Mouse (Mus musculus) spleen, embryonic (tissue): Measurements from ENCODE around the gene Tcp1.
"Not testable (repeated sequence)": the region's sequence is repeated elsewhere in the genome, so short reads cannot be mapped to it uniquely, and the experiment has no call there.

ENCODE experiments used
- CTCF ChIA-PET: fragments of 350-600 bp; sonication (Branson Sonifier 250); formaldehyde crosslinking; loops from one replicate; lab custom pipeline; 2022; lab: Charles Lee

Gene Tcp1

DNA sequence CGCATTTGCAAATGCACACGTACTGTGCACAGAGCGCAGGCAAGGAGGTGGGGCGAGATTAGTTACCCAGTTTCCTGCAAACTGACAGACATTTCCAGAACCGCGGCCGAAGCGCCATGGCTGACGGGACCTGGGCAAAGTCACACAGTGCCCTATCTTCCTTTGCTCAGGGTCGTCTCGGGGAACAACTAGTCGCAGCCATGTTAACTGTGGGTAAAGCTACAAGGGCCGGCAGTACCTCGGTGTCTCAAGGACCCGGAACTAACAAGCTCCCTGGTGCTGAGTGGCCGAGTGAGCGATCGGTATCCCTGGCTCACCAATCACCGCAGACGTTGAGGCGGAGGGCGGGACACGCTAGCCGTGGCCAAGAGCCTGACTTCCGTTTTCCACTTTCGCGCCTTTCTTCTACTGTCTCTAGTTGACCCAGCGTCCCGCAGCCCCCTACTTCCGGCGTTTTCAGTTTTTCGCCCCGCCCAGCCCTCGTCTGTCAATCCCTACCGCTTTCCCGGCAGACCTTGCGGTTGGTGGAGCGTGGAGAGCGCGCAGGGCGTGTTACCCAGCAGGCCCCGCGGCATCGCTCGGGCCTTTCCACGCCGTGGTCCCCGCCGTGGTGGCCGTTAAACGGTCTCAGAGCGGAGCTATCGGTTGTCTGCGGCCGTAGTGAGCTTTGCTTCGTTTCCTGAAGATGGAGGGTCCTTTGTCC, 531 bp downstream of the Tcp1 start, which contains the start of gene Mrpl18:
Gene Mrpl18 (minus strand): TSS at position 465 of the 703 bp plus-strand sequence.
- CTCF ChIA-PET = interaction anchor here (1.4 kb wide), 1 partner anchor 9 kb away, joined by 3 read pairs; no protein-coding TSS in a partner anchor

DNA sequence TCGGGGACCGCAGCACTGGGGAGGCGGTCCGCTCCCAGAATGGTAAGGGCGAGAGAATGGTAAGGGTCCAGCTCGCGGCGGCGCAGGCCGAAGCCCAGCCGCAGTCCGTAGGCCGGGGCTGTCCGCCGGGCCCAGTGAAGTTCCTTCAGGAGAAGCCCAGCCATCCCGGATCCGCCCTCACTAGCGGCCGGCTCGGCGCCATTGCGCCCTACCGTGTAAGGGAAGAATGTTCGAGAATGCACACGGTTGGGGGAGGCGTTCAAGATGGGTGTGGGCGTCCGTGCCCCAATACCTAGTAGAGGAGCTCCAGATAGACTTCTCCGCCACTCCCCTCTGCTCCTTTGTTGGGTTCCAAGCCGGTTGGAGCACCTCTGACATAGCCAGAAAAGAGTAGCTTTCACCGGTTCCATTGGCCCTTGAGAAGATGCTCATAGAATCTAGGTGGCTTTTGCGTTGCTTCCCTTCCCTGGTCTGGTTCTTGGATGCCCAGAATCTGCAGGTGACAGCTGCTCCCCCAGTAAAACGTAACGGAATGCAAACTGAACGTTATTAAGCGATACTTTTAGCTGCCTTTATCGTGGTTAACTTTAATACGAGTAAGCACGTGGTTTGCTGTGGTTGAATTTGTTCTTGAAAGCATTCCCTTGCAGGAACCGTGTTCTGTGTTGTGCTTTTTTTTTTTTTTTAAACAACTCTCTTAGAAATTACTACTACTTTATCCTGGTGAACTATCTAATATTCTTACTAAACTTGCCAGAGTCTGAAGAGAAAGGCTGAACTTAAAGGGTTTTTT, 1.3 kb downstream of the Tcp1 start:
- CTCF ChIA-PET = interaction anchor here (1.4 kb wide), 1 partner anchor 9 kb away, joined by 3 read pairs; no protein-coding TSS in a partner anchor

GRCm38 (mm10) chr17:12921073-12921472, 5.6 kb downstream of the Tcp1 start:
- CTCF ChIA-PET = interaction anchor here (0.7 kb wide), 1 partner anchor 67 kb away, joined by 3 read pairs; no protein-coding TSS in a partner anchor

DNA sequence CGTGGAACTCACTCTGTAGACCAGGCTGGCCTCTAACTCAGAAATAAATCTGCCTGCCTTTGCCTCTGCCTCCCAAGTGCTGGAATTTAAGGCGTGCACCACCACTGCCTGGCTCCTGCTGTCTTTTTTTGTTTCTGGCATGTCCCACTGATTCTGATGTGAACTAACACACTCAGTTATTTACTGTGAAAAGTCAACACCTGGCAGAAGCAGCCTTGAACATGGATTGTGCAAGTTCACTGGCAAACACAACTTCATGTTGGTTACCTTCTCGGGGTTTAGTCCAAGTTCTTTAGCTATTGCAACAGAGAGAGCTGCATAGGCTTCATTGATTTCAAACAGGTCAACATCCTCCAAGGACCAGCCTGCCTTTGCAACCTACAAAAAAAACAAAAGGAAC, 9.5 kb downstream of the Tcp1 start:
- CTCF ChIA-PET = interaction anchor here (0.9 kb wide), 1 partner anchor 9 kb away, joined by 3 read pairs; the partner anchor contains the start of genes Mrpl18 and Tcp1

DNA sequence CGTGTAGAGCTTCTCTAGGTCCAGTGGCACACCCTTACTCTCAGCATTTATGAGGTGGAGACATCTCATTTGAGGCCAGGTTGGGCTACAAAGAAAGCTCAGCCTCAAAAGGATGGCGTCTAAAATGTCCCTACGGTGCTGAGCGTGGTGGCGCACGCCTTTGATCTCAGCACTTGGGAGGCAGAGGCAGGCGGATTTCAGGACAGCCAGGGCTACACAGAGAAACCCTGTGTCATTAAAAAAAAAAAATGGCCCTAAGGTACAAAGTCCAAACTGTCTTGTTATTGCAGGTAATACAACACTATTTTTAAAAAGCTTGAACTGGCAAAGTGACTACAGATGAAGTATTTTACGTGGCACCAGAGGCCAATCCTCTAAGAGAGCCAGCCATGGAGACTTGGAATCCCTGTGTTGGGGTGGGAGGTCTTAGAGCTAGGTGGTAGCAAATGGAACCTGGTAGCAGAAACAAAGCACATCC, 10.2 kb downstream of the Tcp1 start:
- CTCF ChIA-PET = interaction anchor here (0.6 to 0.9 kb wide), 2 partner anchors 10 to 91 kb away, joined by 3 read pairs; partner anchors contain the start of genes Mrpl18 and Tcp1

DNA sequence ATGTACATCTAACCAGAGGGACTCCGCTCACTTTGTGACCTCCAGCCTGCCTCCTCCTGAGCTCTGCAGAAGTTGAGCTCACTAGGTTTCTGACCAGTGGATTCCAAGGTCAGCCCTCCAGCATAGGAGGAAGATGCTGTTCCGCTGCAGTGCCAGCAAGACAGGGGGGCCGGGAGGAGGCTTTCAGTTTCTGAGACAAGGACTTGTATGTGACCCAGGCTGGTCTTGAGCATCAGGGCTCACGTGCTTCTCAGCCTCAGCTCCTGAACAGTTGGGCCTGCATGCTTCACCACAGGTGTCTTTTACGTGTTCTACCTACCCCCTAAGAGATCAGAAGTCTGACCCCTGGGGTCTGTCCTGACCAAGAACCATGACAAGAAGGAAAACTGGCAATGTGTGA, 16.1 kb downstream of the Tcp1 start:
- CTCF ChIA-PET = not testable (repeated sequence)

DNA sequence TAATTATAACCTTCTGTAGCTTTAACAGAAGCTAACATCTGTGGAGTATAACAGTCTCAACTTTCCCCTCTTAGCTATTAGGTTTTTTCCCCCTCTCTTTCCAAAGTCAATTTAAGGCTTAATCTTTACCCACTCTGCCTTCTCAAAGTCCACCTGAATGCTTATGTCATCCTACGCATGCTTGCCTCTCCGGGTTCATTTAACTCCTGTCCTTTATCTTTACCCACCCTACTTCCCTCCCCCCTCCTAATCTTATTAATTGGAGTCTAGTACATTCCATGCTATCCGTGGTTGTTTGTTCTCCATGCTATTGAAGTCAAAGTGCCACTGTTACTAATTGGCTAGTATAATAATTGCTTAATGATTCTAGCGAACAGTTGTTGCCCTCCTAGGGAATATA, 20.2 kb downstream of the Tcp1 start:
- CTCF ChIA-PET = no interaction called here

DNA sequence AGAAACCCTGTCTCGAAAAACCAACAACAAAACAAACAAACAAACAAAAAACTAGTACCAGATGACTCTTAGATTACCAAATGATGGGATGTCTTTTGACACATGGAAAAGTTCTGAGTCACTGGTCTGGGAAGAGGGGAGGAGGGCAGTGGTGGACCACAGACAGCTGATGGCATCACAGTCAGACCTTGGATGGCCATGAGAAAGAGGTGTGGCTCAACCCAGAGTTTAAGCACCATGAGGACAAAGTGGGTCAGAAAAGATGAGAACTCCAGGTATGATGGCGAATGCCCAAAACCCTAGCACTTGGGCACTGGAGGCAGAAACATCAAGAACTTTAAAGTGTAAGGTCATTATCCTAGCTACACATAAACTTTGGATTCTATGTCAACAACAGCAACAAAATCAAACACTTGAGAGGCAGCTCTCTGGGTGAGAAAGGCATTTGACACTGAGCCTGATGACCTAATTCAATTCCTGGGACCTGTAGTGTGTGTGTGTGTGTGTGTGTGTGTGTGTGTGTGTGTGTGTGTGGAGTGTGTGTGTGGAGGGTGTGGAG, 22.0 kb downstream of the Tcp1 start:
- CTCF ChIA-PET = no interaction called here

- CTCF ChIA-PET = no interaction called here
These were observed 22.6 kb downstream of the Tcp1 start for GRCm38 (mm10) chr17:12938077-12938476.

- CTCF ChIA-PET = not testable (repeated sequence)
These were observed 24.1 kb downstream of the Tcp1 start for GRCm38 (mm10) chr17:12939377-12940148.

DNA sequence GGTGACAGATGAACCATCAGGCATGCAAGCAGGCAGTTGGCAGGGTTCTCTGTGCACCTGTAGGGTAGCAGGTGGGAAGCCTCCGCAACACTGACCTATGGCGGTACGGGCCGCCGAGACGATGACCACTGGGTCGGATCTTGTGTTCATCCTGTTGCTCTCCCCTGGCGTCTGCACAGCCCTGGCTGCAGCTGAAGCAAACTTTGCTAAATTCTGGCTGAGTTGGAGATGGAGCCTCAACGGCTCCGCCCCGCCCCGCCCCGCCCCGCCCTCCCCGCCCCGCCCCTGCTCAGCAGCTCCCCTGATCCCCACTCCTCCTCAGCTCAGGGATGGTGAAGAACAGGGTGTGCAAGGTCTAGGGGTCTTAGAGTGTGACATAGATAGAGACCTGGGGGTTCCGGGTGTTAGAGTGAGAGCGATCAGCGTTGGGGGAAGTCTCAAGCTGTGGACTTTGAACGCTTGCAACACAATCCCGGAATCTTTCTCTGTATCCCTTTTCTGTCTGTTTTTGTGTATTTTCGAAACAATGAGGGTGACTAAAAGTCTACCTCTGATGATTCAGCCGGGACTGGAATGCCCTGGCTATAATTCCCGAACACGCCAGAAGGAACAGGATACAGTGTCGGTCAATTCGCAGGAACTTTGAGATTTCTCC, 24.8 kb downstream of the Tcp1 start, which contains the start of gene Acat3:
Gene Acat3 (minus strand): TSS at position 450 of the 655 bp plus-strand sequence.
- CTCF ChIA-PET = no interaction called here

GRCm38 (mm10) chr17:12941543-12942260, 26.2 kb downstream of the Tcp1 start:
- CTCF ChIA-PET = no interaction called here

DNA sequence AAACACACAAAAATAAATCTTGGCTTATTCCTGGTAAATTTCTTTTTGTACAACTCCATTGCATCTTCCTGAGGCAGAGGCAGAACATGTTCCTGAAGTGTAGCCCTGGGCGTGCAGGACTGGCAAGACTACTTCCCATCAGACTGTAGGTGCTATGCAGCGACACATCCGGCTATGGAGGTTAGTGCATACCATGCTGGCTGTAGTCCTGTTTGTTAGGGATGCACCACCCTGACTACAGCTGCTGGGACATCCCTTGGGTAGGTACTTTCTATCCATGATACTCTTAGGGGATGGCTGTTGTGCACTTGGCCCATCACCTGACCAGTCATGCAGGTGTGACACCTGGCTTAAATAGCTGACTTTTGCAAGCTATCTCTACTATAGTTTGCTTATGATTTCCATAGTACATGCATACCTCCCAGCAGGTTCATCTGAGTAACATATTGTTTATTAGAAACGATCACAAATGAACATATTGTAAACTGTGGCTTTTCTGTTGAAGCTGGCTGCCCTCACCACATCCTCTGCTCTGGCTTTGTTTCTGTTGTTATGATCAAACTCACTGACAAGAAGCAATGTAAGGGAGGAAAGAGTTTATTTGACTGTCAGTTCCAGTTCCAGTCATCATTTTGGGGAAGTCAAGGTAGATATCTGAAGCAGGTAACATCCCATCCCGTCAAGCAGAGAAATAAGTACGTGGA, 27.1 kb downstream of the Tcp1 start:
- CTCF ChIA-PET = no interaction called here

- CTCF ChIA-PET = no interaction called here
These were observed 34.2 kb downstream of the Tcp1 start for GRCm38 (mm10) chr17:12949669-12950068.

DNA sequence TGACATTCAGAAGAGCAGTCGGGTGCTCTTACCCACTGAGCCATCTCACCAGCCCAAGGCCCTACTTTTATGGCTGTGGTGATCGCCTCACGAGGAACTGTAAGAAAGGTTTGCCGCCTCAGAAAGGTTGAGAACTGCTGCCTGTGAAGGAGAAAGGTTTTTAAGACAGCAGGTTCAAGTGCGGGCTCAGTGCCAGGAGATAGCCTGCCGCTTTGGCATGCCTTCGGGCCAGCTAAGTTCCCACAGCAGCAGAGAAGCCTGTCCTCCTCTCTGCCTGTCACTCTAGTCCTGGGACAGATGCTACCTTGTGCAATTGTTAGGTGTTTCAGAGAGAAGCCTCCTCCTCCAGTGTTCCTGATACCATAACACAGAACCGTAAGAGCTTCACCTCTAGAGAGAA, 41.2 kb downstream of the Tcp1 start:
- CTCF ChIA-PET = no interaction called here

GRCm38 (mm10) chr17:12959377-12959776, 43.9 kb downstream of the Tcp1 start:
- CTCF ChIA-PET = not testable (repeated sequence)

DNA sequence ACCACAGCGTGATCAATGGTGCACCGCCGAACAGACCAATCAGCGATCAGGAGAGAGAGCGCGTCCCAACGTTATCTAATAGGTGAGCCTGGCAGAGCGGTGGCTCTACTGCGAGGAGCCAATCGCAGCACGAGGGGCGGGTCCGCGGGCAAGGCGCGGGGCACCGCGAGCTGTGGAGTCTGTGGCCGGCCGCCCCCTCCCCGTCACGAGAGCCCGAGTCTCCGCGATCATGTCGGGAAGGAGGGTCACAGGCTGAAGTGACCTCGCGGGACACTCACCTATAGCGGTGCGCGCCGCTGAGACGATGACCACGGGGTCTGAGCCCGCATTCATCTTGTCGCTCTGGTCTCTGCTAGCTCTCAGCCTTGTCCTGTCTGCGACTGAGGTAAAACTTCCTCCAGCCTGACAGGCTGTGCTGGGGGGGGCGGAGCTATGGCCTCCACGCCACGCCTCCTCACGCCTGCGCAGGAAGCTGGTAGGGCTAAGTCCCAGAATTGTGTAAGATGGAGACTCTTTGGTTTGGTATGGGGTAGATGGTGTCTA, 44.9 kb downstream of the Tcp1 start, which contains the start of gene Acat2:
Gene Acat2 (minus strand): TSS at position 417 of the 543 bp plus-strand sequence.
- CTCF ChIA-PET = interaction anchor here (0.6 kb wide), 1 partner anchor 25 kb away, joined by 10 read pairs; no protein-coding TSS in a partner anchor

DNA sequence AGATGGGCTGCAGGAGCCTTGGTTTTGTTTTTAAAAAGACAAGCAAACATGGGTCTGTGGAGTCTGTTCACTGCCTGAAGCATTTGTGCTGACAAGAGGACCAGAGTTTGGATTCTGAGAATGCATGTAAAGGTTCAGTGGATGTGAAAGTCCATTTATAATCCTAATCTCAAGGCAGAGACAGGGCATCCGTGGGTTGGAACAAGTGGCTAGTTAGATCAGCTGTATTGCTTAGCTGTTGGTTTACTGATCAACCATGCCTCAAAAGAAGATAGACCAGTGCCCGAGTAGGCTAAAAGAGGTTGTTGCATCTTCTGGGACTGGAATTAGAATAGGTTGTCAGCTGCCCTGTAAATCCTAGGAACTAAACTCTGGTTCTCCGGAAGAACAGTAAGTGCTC, 48.0 kb downstream of the Tcp1 start:
- CTCF ChIA-PET = interaction anchor here (0.5 kb wide), 1 partner anchor 57 kb away, joined by 3 read pairs; no protein-coding TSS in a partner anchor

- CTCF ChIA-PET = no interaction called here
These were observed 51.7 kb downstream of the Tcp1 start for GRCm38 (mm10) chr17:12967173-12967572.
